Comparison of ENCODE assay signal across 32 mouse cellular contexts in the genomic region with DNA sequence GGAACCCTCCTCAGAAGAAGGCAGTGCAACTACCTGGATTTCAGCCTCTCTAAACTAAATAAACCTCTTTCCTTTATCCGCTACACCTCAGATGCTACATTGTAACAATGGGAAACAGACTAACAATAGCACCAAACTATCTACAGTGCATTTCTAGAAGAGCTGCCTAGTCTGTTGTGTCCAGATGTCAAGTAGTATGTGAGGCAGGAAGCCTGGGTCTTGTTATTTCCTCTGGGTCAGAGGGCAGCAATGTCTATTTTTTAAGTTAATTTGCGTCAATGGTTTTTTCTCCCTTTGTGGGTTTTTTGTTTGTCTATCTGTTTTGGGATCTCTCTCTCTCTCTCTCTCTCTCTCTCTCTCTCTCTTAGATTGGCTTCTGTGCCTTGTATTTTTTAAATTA. TPM values are rescaled to one million over a fixed set of nuclear protein-coding genes. Genes with fewer than 3 reads are reported as not detected.
DNase-seq lines count a peak whose midpoint lies in the region; ATAC-seq and TF ChIP-seq lines count a peak whose summit lies in the region.
"Had no signal": no experiment of that assay in that cellular context is flagged by ENCODE, and none has a peak within 500 bp of the region (broad histone marks: within the 10 kb centered on the region; RNA-seq: fewer than 3 reads in every experiment).

No protein-coding gene starts in this region.

- TF ChIP-seq EP300 in heart, adult 2 months (IDR thresholded peaks at IDR 0.05; ENCODE audit: insufficient read depth, low read depth, low read length): no peak

- no peaks in the 10 kb centered on the region for H3K79me2 ChIP-seq in heart, adult 2 months (replicated peaks; ENCODE audit: control insufficient read depth, insufficient read depth, low read length)

- TF ChIP-seq POLR2A in heart, adult 2 months (IDR thresholded peaks at IDR 0.05; ENCODE audit: insufficient read depth, low read depth, low read length): no peak
- no peak for TF ChIP-seq POLR2A in kidney, adult 2 months (IDR thresholded peaks at IDR 0.05; ENCODE audit: low read depth, low read length)

- H3K27me3 ChIP-seq in heart, adult 2 months (ENCODE audit: control insufficient read depth, insufficient read depth, low read length): no peaks in the 10 kb centered on the region
- no peaks in the 10 kb centered on the region for H3K27me3 ChIP-seq in kidney, adult 2 months (replicated peaks; ENCODE audit: control insufficient read depth, insufficient read depth, low read length)
- no peaks in the 10 kb centered on the region for H3K27me3 ChIP-seq in lung, embryonic 14.5 days (ENCODE audit: insufficient read depth, low read length)
- no peaks in the 10 kb centered on the region for H3K27me3 ChIP-seq in splenic B cell, adult 2 months (ENCODE audit: control insufficient read depth, insufficient read depth, low read length, poor library complexity, severe bottlenecking)
- H3K27me3 ChIP-seq: embryonic facial prominence, embryonic 15.5 days; forebrain, embryonic 13.5 days; intestine, embryonic 15.5 days; limb, embryonic 13.5 days; midbrain, embryonic 12.5 days; neural tube, embryonic 12.5 days; stomach, embryonic 15.5 days had no signal

- no peak for TF ChIP-seq CTCF in heart, adult 2 months (IDR thresholded peaks at IDR 0.05)
- no peak for TF ChIP-seq CTCF in kidney, adult 2 months (conservative IDR thresholded peaks at IDR 0.05; ENCODE audit: insufficient read depth, insufficient read length, low read depth, low read length)
- no peak for TF ChIP-seq CTCF in lung, embryonic 14.5 days (IDR thresholded peaks at IDR 0.05; ENCODE audit: low read depth)

- no peak for DNase-seq in heart, adult 2 months
- DNase-seq in heart, postnatal 4 days: no peak
- DNase-seq in kidney, adult 2 months: peak; percentile 49
- no peak for DNase-seq in kidney, adult 8-10 months
- peak; percentile 48 for DNase-seq in lung, embryonic 14.5 days
- DNase-seq in lung, postnatal 4 days: no peak
- DNase-seq in splenic B cell, adult 2 months (ENCODE audit: low read depth, low spot score): peak; percentile 33
- no peak for DNase-seq in spleen, postnatal 10 days (ENCODE audit: low spot score in 2 of 2)
- DNase-seq: adrenal gland, postnatal 14 days; cerebellum, adult 11-12 months; cerebellum, adult 9-11 months; gastrocnemius, postnatal 25 days; heart, adult 11 months; heart, postnatal 14 days; kidney, postnatal 25 days; lung, postnatal 36 days; thymus, adult 18-20 months; thymus, postnatal 25 days had no signal

- H3K4me2 ChIP-seq in lung, embryonic 14.5 days: no peak overlapping the region
- H3K4me2 ChIP-seq: embryonic facial prominence, embryonic 15.5 days; forebrain, embryonic 13.5 days; intestine, embryonic 15.5 days; limb, embryonic 13.5 days; liver, embryonic 11.5 days; midbrain, embryonic 12.5 days; neural tube, embryonic 12.5 days; stomach, embryonic 15.5 days had no signal

- no peak overlapping the region for H3K4me3 ChIP-seq in heart, adult 2 months
- H3K4me3 ChIP-seq in kidney, adult 2 months (ENCODE audit: insufficient read depth, low read depth, low read length): no peak overlapping the region
- H3K4me3 ChIP-seq in lung, embryonic 14.5 days (ENCODE audit: low read depth, low read length): no peak overlapping the region
- H3K4me3 ChIP-seq: embryonic facial prominence, embryonic 15.5 days; forebrain, embryonic 13.5 days; intestine, embryonic 15.5 days; layer of hippocampus, adult 2 months; left cerebral cortex, adult 2 months; limb, embryonic 13.5 days; megakaryocyte, embryonic 14.5 days; midbrain, embryonic 12.5 days; myocyte; neural tube, embryonic 12.5 days; stomach, embryonic 15.5 days had no signal

- H3K9me3 ChIP-seq in lung, embryonic 14.5 days (ENCODE audit: low read depth, low read length): no peaks in the 10 kb centered on the region
- H3K9me3 ChIP-seq: embryonic facial prominence, embryonic 15.5 days; forebrain, embryonic 13.5 days; intestine, embryonic 15.5 days; limb, embryonic 13.5 days; midbrain, embryonic 12.5 days; neural tube, embryonic 12.5 days; stomach, embryonic 15.5 days had no signal

- H3K27ac ChIP-seq in heart, adult 2 months: peak overlapping the region; percentile 34
- peak overlapping the region; percentile 26; the same call in 1 of the 2 replicates for H3K27ac ChIP-seq in kidney, adult 2 months (ENCODE audit: insufficient read depth, low read depth, low read length)
- H3K27ac ChIP-seq in lung, embryonic 14.5 days (ENCODE audit: low read depth): no peak overlapping the region
- H3K27ac ChIP-seq: embryonic facial prominence, embryonic 15.5 days; forebrain, embryonic 13.5 days; intestine, embryonic 15.5 days; layer of hippocampus, adult 2 months; left cerebral cortex, adult 2 months; limb, embryonic 13.5 days; midbrain, embryonic 12.5 days; neural tube, embryonic 12.5 days; stomach, embryonic 15.5 days had no signal

- H3K4me1 ChIP-seq in heart, adult 2 months (ENCODE audit: control insufficient read depth, insufficient read depth, low read length): peaks cover 22% of the 10 kb centered on the region
- no peaks in the 10 kb centered on the region; the same call in 1 of the 2 replicates for H3K4me1 ChIP-seq in kidney, adult 2 months (ENCODE audit: control insufficient read depth, insufficient read depth, low read length)
- H3K4me1 ChIP-seq in lung, embryonic 14.5 days (ENCODE audit: insufficient read depth): peaks cover 21% of the 10 kb centered on the region
- H3K4me1 ChIP-seq: midbrain, embryonic 12.5 days; neural tube, embryonic 12.5 days had no signal

- H3K9ac ChIP-seq in heart, adult 2 months (ENCODE audit: low read depth, low read length): no peak overlapping the region
- no peak overlapping the region for H3K9ac ChIP-seq in lung, embryonic 14.5 days
- H3K9ac ChIP-seq: embryonic facial prominence, embryonic 15.5 days; forebrain, embryonic 13.5 days; intestine, embryonic 15.5 days; limb, embryonic 13.5 days; midbrain, embryonic 12.5 days; neural tube, embryonic 12.5 days; stomach, embryonic 15.5 days had no signal

- intact Hi-C loops in heart, adult 2 months (cut with DNase I): loop anchor here (10.0 kb wide), 1 partner anchor 118 kb away; no protein-coding TSS in a partner anchor

- peaks cover 5% of the 10 kb centered on the region for H3K36me3 ChIP-seq in heart, adult 2 months (ENCODE audit: control insufficient read depth, insufficient read depth, low read length)
- no peaks in the 10 kb centered on the region for H3K36me3 ChIP-seq in kidney, adult 2 months (ENCODE audit: control insufficient read depth, insufficient read depth, low read length)
- H3K36me3 ChIP-seq in lung, embryonic 14.5 days (ENCODE audit: insufficient read depth): no peaks in the 10 kb centered on the region
- H3K36me3 ChIP-seq in splenic B cell, adult 2 months (ENCODE audit: control insufficient read depth, insufficient read depth, low read length, poor library complexity, severe bottlenecking): no peaks in the 10 kb centered on the region
- H3K36me3 ChIP-seq: embryonic facial prominence, embryonic 15.5 days; intestine, embryonic 15.5 days; limb, embryonic 13.5 days; midbrain, embryonic 12.5 days; neural tube, embryonic 12.5 days; stomach, embryonic 15.5 days had no signal

- no peak for ATAC-seq in lung, embryonic 14.5 days (ENCODE audit: insufficient read depth)
- ATAC-seq: CD4-positive, CD25-positive, alpha-beta regulatory T cell, adult 4 months; forebrain, embryonic 13.5 days; hindbrain, embryonic 16.5 days; intestine, embryonic 15.5 days had no signal

- 56% methylated on average over 2 of the region's 2 CpGs for WGBS in heart, adult 2 months
- 76% methylated on average over 2 of the region's 2 CpGs for WGBS in kidney, adult 2 months
- whole genome bisulfite sequencing in lung, embryonic 14.5 days: 69% methylated on average over 2 of the region's 2 CpGs

RNA-seq across cellular contexts. Expression of gene Ets2, which starts 44.7 kb away (rescaled TPM):
- total RNA-seq in heart, adult 2 months (2021): 10 to 100 TPM; 50.3 to 70.6 TPM
- polyA plus RNA-seq in heart, adult 2 months (2012; rRNA removed): 47.2 and 60.5 TPM in 2 replicates
- 100 to 1,000 TPM; 106 to 110 TPM for total RNA-seq in heart, postnatal 4 days (2021)
- polyA plus RNA-seq in kidney, adult 2 months (2012; rRNA removed): 33.8 and 38.8 TPM in 2 replicates
- 72.6 and 74.7 TPM in 2 replicates for polyA plus RNA-seq in lung, embryonic 14.5 days (2014; fragmentation: Nextera tagmentation; extraction: Ambion mirVana)

Comparison
In these comparisons a context has a peak if more than half of its experiments do, and no peak if none do; other contexts are left out.
1. DNase-seq: peak in kidney, adult 2 months (single experiment), lung, embryonic 14.5 days (single experiment) and splenic B cell, adult 2 months (single experiment); none in heart, adult 2 months (0 of 2), heart, postnatal 4 days (single experiment), kidney, adult 8-10 months (0 of 2), lung, postnatal 4 days (0 of 2) and spleen, postnatal 10 days (0 of 2).